Mouse (Mus musculus) A20 (cell line): Measurements from ENCODE around the gene Nacc1.
"Not testable (repeated sequence)": the region's sequence is repeated elsewhere in the genome, so short reads cannot be mapped to it uniquely, and the experiment has no call there.

Experiments used
- DNase-seq: peaks from one replicate; pipeline ENCODE4 v3.0.0-alpha.2; 2011; ENCODE audit warnings: low read depth, low spot score

The Nacc1 gene

GRCm38 (mm10) chr8:84640617-84641294 lies 46.9 kb downstream of the Nacc1 start:
- DNase-seq: no peak

GRCm38 (mm10) chr8:84640010-84640588 lies 47.6 kb downstream of the Nacc1 start:
- DNase-seq: no peak

- peak; percentile 94 for DNase-seq
Measured at GRCm38 (mm10) chr8:84639162-84640009, 48.3 kb downstream of the Nacc1 start.

- peak; percentile 81 for DNase-seq
Measured at GRCm38 (mm10) chr8:84638555-84639161, 49.0 kb downstream of the Nacc1 start.

GRCm38 (mm10) chr8:84637946-84638554 lies 49.6 kb downstream of the Nacc1 start:
- DNase-seq: peak; percentile 77

- no peak for DNase-seq
Measured at GRCm38 (mm10) chr8:84636051-84636691, 51.5 kb downstream of the Nacc1 start.

- DNase-seq: no peak
Measured at GRCm38 (mm10) chr8:84635397-84636050, 52.1 kb downstream of the Nacc1 start.

GRCm38 (mm10) chr8:84634849-84635304 lies 52.8 kb downstream of the Nacc1 start:
- DNase-seq: no peak

- no peak for DNase-seq
Measured at GRCm38 (mm10) chr8:84633841-84634584, 53.6 kb downstream of the Nacc1 start.

- no peak for DNase-seq
Measured at GRCm38 (mm10) chr8:84631813-84632212, 55.8 kb downstream of the Nacc1 start.

- peak; percentile 86 for DNase-seq
Measured at GRCm38 (mm10) chr8:84630145-84630544, 57.5 kb downstream of the Nacc1 start.

- peak; percentile 86 for DNase-seq
Measured at GRCm38 (mm10) chr8:84629586-84629985, 58.1 kb downstream of the Nacc1 start.

- not testable (repeated sequence) for DNase-seq
Measured at GRCm38 (mm10) chr8:84623425-84623824, 64.2 kb downstream of the Nacc1 start.

GRCm38 (mm10) chr8:84621102-84621625 lies 66.5 kb downstream of the Nacc1 start:
- no peak for DNase-seq
